Mouse (Mus musculus): ENCODE results near the gene Fbxw11.

The Fbxw11 gene

GRCm38 (mm10) chr11:32623912-32624311, 18.6 kb upstream of the Fbxw11 start:
- DNase-seq (ENCODE audit: low spot score), result no peak

GRCm38 (mm10) chr11:32625677-32626076, 16.8 kb upstream of the Fbxw11 start:
- DNase-seq (ENCODE audit: low spot score), result no peak

GRCm38 (mm10) chr11:32626079-32626478, 16.4 kb upstream of the Fbxw11 start:
- DNase-seq (ENCODE audit: low spot score), result no peak

- no peak for DNase-seq (ENCODE audit: low spot score)
These were observed 14.6 kb upstream of the Fbxw11 start for GRCm38 (mm10) chr11:32627900-32628299.

GRCm38 (mm10) chr11:32629713-32630211, 12.8 kb upstream of the Fbxw11 start:
- no peak for DNase-seq (ENCODE audit: low spot score)

DNA sequence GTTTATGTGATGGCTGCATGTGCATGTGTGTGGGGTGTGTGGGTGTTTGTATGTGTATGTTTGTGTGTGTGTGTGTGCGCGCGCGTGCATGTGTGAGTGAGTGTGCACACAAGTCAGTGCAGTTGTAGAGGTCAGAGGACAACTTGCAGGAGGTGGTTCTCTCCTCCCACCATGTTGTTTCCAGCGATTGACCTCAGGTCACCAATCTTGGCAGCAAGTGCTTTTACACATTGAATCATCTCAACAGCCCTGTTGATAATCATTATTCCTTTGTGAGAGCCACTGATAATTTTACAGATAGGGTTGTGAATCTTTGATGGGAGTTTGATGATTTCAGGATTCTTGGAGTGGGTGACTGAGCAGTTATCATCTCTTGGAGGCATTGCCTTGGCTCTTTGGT, 9.9 kb upstream of the Fbxw11 start:
- no peak for DNase-seq (ENCODE audit: low spot score)

GRCm38 (mm10) chr11:32633542-32633941, 9.0 kb upstream of the Fbxw11 start:
- DNase-seq (ENCODE audit: low spot score), result no peak

DNA sequence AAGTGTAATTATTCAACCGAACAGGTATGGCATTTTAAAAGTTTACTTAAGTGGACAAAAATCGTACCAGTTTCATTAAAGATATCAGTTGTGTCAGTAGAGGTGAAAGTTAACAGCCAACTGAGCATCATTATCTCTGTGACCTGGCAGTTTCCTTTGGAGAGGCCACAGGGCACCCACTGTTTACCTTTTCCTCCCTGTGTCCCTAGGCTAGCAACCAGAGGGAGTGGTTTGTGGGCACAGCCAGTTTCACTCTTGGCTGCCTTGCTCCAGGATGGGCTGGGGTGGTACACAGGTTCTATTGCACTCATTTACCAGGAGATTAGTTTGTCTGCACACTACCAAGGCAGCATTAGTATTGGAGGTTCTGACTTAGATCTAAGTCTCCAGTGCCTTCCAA, 8.4 kb upstream of the Fbxw11 start:
- DNase-seq (ENCODE audit: low spot score), result no peak

GRCm38 (mm10) chr11:32634842-32635241, 7.7 kb upstream of the Fbxw11 start:
- no peak for DNase-seq (ENCODE audit: low spot score)

DNA sequence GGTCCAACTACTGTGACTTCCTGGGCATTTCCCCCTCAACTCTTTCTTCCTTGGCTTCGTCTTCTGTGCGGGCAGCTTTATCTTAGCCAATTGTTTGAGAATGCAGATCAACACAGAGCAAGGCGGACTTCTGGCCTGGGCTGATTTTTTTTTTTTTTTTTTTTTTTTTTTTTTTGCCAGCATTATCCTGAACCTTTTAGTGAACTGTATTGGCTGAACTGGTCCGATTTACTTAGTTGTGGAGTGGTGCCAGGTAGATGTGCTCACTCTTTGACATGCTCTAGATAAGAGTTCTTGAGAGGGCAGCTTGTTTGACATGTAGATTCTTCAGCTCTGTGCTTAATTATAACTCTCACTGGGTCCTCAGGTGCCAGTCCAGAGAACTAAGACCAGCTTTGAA, 6.2 kb upstream of the Fbxw11 start:
- DNase-seq (ENCODE audit: low spot score), result no peak

- no peak for DNase-seq (ENCODE audit: low spot score)
These were observed 3.8 kb upstream of the Fbxw11 start for GRCm38 (mm10) chr11:32638521-32639255.

DNA sequence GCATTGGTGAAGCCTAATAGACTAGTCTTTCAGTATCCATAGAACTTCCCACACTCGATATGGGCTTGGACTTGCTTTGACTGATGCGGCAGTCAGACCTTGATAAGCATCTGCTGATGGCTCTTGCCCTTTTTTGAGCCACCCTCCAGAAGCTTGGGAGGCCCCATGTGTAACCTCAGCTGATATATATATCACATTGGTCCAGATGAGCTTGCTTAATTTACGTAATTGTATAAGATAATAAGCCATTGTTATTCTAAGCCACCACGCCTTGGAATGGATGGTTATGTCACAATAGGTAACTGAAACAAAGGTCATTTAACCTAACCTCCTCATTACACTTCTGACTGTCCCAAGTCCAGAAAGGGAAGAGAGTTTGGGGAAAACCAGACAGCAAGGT, 1.9 kb upstream of the Fbxw11 start:
- DNase-seq (ENCODE audit: low spot score), result no peak

GRCm38 (mm10) chr11:32642899-32643886, 669 bp downstream of the Fbxw11 start:
- DNase-seq (ENCODE audit: low spot score), result no peak

DNA sequence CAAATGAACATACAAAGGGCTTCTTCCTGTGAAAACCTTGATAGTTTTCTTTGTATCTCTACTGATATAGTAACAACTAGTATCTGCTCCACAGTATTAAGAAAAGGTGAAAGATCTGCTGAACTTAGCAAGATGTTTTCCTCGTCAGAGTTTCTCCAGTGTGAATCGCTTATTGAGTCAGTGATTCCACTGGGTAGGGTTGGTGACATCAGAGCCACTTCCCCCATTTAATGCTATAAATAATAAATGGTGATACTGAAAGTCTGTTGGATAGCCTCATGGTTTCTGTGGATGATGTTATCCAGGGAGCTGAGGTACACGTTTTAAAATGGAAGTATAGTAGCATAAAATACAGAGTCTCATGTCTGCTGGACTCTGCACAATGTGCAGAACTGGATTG, 1.5 kb downstream of the Fbxw11 start:
- DNase-seq (ENCODE audit: low spot score), result no peak

DNA sequence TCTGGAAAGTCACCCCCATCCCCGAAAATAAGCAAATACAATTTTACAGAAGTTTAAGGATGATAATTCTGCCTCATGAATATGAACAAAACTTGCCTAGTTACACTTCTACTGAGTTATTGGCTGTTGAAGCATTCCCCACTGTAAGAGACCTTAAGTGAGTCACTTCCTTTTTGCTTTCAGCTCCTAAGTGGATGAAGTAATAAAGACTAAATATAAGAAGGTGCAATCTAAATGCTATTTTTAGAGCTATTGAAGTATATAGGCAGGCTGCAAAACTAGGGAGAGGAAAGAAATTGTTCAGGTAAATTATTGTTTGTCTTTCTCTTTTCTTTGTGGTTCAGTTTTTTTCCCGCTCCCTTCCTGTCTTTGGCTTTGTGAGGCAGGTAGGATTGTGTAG, 4.7 kb downstream of the Fbxw11 start:
- DNase-seq (ENCODE audit: low spot score), result no peak

GRCm38 (mm10) chr11:32650236-32650749, 7.8 kb downstream of the Fbxw11 start:
- no peak for DNase-seq (ENCODE audit: low spot score)

GRCm38 (mm10) chr11:32650893-32651590, 8.5 kb downstream of the Fbxw11 start:
- peak; percentile 54 for DNase-seq (ENCODE audit: low spot score)

GRCm38 (mm10) chr11:32651723-32652122, 9.2 kb downstream of the Fbxw11 start:
- no peak for DNase-seq (ENCODE audit: low spot score)

DNA sequence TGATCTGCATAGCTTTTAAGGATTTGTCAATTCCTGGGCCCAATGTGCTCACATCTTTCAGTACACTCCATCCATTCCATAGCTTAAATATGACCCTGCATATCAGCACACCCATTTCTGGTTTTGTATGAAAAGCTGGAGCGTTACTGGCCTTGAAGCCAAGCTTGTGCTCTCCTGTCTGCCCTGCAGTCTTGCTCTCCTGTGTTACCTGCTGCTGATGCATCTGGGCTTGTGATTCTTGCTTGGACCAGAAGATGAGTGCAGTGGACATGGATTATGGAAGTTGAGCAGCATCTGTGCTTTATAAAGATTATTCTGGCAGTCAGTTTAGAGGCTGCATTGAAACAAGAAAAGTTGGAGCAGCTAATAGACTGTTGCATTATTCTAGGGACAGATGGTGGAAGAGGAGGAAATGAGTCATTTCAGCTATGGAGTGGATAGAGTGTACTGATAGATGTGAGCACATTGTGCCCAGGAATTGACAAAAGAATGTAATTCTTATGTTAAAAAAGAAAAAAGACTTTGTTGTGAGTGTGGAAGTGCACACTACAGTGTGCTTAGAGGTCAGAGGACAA, 19.6 kb downstream of the Fbxw11 start:
- no peak for DNase-seq (ENCODE audit: low spot score)

DNA sequence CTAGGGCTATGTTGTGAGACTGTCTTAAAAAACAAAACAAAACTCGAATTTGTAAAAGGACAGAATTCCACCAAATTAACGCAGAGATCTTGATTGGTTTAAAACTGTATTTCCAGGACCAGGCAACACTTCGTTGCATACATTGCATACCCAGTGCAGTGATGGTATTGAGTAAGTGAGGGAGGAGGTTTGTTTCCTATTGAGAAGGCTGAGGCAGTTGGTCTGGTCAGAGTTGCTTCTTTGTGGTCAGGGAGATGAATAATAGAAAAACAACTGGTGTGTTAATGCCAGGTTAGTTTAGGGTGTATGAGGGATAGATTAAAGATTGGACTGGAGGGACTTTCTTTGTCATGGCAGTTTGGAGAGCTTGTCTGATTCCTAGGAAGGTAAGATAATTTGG, 23.1 kb downstream of the Fbxw11 start:
- DNase-seq (ENCODE audit: low spot score), result no peak

GRCm38 (mm10) chr11:32666983-32667382, 24.5 kb downstream of the Fbxw11 start:
- DNase-seq (ENCODE audit: low spot score), result no peak

- DNase-seq (ENCODE audit: low spot score), result no peak
These were observed 29.0 kb downstream of the Fbxw11 start for GRCm38 (mm10) chr11:32671480-32671879.
